Mouse (Mus musculus) bone marrow, adult 2 months (tissue): Measurements from ENCODE around the gene Anks1b.

Experiments
- CTCF ChIP-seq: fragments of 200-500 bp; IDR thresholded peaks from 2 replicates; pipeline ENCODE4 v1.5.1; 2011; ENCODE audit warnings: low read length, control low read depth; ENCODE audit not compliant: control insufficient read depth, insufficient read depth
- POLR2A ChIP-seq: fragments of 200-500 bp; IDR thresholded peaks from 2 replicates; pipeline ENCODE4 v1.6.1; 2011; ENCODE audit warnings: low read depth, mild to moderate bottlenecking, control low read depth, low read length, borderline replicate concordance; ENCODE audit not compliant: control insufficient read depth

- no peak for TF ChIP-seq CTCF
- no peak for TF ChIP-seq POLR2A
Measured at GRCm38 (mm10) chr10:90607586-90607985, 734.3 kb downstream of the Anks1b start.
